Mouse (Mus musculus) hindbrain, postnatal 0 days (tissue): Measurements from ENCODE around the gene Col24a1. TPM values are rescaled to one million over a fixed set of nuclear protein-coding genes. Genes with fewer than 3 reads are reported as not detected.

Experiments used
- ATAC-seq: fragments of 200-750 bp; cut with Nextera tagmentation; 2 replicates; pipeline ENCODE4 v1.8.0; 2017; ENCODE audit warnings: mild to moderate bottlenecking, moderate TSS enrichment, moderate library complexity
- DNase-seq: peaks from one replicate; pipeline ENCODE4 v3.0.0-alpha.2; 2015; ENCODE audit warnings: low spot score
- H3K27ac ChIP-seq: fragments of 300-500 bp; sonication (generic); 2 replicates; pipeline ENCODE4 v1.5.1; 2014; ENCODE audit warnings: mild to moderate bottlenecking
- H3K27me3 ChIP-seq: fragments of 300-500 bp; sonication (generic); 2 replicates; pipeline ENCODE4 v1.6.1; 2014; ENCODE audit warnings: low read length, mixed read lengths; ENCODE audit not compliant: insufficient read depth
- H3K36me3 ChIP-seq: fragments of 300-500 bp; sonication (generic); 2 replicates; pipeline ENCODE4 v1.6.1; 2014; ENCODE audit warnings: low read length, mixed read lengths; ENCODE audit not compliant: insufficient read depth
- H3K4me1 ChIP-seq: fragments of 300-500 bp; sonication (generic); 2 replicates; pipeline ENCODE4 v1.6.1; 2014; ENCODE audit warnings: antibody characterized with exemption, low read length, mixed read lengths; ENCODE audit not compliant: insufficient read depth
- H3K4me2 ChIP-seq: fragments of 300-500 bp; sonication (generic); 2 replicates; pipeline ENCODE4 v1.6.1; 2014; ENCODE audit warnings: low read depth, mild to moderate bottlenecking, low read length, moderate library complexity, mixed read lengths
- H3K4me3 ChIP-seq: fragments of 300-500 bp; sonication (generic); 2 replicates; pipeline ENCODE4 v1.5.1; 2014; ENCODE audit warnings: low read length
- H3K9ac ChIP-seq: fragments of 300-500 bp; sonication (generic); replicated peaks from 2 replicates; pipeline ENCODE4 v1.6.1; 2014; ENCODE audit warnings: mild to moderate bottlenecking, low read length, moderate library complexity, mixed read lengths
- H3K9me3 ChIP-seq: fragments of 300-500 bp; sonication (generic); 2 replicates; pipeline ENCODE4 v1.6.1; 2016; ENCODE audit warnings: low read length, mixed read lengths
- CTCF ChIP-seq: IDR thresholded peaks from 2 replicates; pipeline ENCODE4 v1.5.1; 2016; ENCODE audit warnings: antibody characterized with exemption, control low read depth, low read depth
- WGBS: fragments of 180-500 bp; shearing (Covaris S2); extraction: QIAGEN DNeasy Blood & Tissue Kit; methylation state at CpG from one replicate; pipeline ENCODE4 v1.1.7; 2014; 5-methylcytosine and 5-hydroxymethylcytosine counted together
- polyA plus RNA-seq: library from polyadenylated mRNA; unstranded; fragments of >200 nt; fragmentation: Nextera tagmentation; extraction: Ambion mirVana; gene quantifications from 2 replicates; pipeline ENCODE4 v1.2.1, GENCODE M21; 2015
- total RNA-seq: library from RNA; depleted of rRNA; stranded (reverse); fragments of >200 nt; gene quantifications from 2 replicates; pipeline ENCODE4 v1.2.3, GENCODE M21; 2014

Col24a1 gene
- total and polyA plus RNA-seq, 2 experiments from 2014 or later = 1.0 to 1.4 TPM

GRCm38 (mm10) chr3:145268066-145268465 is 24.2 kb upstream of the Col24a1 start:
- ATAC-seq (no peak), DNase-seq (no peak)
- Histone ChIP-seq H3K9ac (no peak overlapping the region), H3K27me3 (no peaks in the 10 kb centered on the region), H3K4me1 (no peaks in the 10 kb centered on the region), H3K36me3 (no peaks in the 10 kb centered on the region), H3K27ac (no peak overlapping the region), H3K4me2 (no peak overlapping the region), H3K9me3 (no peaks in the 10 kb centered on the region), H3K4me3 (no peak overlapping the region)
- 88% methylated on average over 7 of the region's 7 CpGs for WGBS
- TF ChIP-seq CTCF = no peak

- Histone ChIP-seq H3K4me2 (no peak overlapping the region), H3K27me3 (no peaks in the 10 kb centered on the region), H3K4me3 (no peak overlapping the region), H3K27ac (no peak overlapping the region), H3K9ac (no peak overlapping the region), H3K36me3 (no peaks in the 10 kb centered on the region), H3K9me3 (no peaks in the 10 kb centered on the region), H3K4me1 (no peaks in the 10 kb centered on the region)
- ATAC-seq (no peak), DNase-seq (no peak)
- TF ChIP-seq CTCF = no peak
- WGBS = 88% methylated on average over 6 of the region's 6 CpGs
Measured at GRCm38 (mm10) chr3:145274191-145274590, 18.1 kb upstream of the Col24a1 start.

GRCm38 (mm10) chr3:145293207-145293606 is 935 bp downstream of the Col24a1 start:
- Histone ChIP-seq H3K36me3 (no peaks in the 10 kb centered on the region), H3K27ac (no peak overlapping the region), H3K4me1 (peaks cover 10% of the 10 kb centered on the region; the same call in 1 of the 2 replicates), H3K27me3 (peaks cover 5% of the 10 kb centered on the region; the same call in 1 of the 2 replicates), H3K9ac (0 out of 2 replicates have a peak overlapping the region, but pooled peaks have one; percentile 17), H3K9me3 (no peaks in the 10 kb centered on the region), H3K4me2 (peak overlapping the region; percentile 80), H3K4me3 (peak overlapping the region; percentile 36)
- 3% methylated on average over 9 of the region's 9 CpGs for WGBS
- DNase-seq = peak; percentile 25
- ATAC-seq = 0 out of 2 replicates have a peak, but pooled peaks have one; percentile 28
- TF ChIP-seq CTCF = no peak

- DNase-seq = no peak
- H3K4me2 ChIP-seq = peak overlapping the region; percentile 80
- no peak for TF ChIP-seq CTCF
- H3K4me3 ChIP-seq = peak overlapping the region; percentile 36
- H3K27me3 ChIP-seq = peaks cover 5% of the 10 kb centered on the region; the same call in 1 of the 2 replicates
- no peak for ATAC-seq
- H3K9ac ChIP-seq = 0 out of 2 replicates have a peak overlapping the region, but pooled peaks have one; percentile 17
- H3K9me3 ChIP-seq = no peaks in the 10 kb centered on the region
- 69% methylated on average over 12 of the region's 12 CpGs for WGBS
- no peaks in the 10 kb centered on the region for H3K36me3 ChIP-seq
- no peak overlapping the region for H3K27ac ChIP-seq
- peaks cover 10% of the 10 kb centered on the region; the same call in 1 of the 2 replicates for H3K4me1 ChIP-seq
Measured at GRCm38 (mm10) chr3:145293623-145294307, 1.5 kb downstream of the Col24a1 start.

- no peaks in the 10 kb centered on the region for H3K9me3 ChIP-seq
- DNase-seq (no peak), ATAC-seq (no peak)
- no peak overlapping the region for H3K9ac ChIP-seq
- H3K4me1 ChIP-seq = no peaks in the 10 kb centered on the region
- no peaks in the 10 kb centered on the region for H3K27me3 ChIP-seq
- WGBS = 70% methylated on average over 5 of the region's 5 CpGs
- no peak for TF ChIP-seq CTCF
- no peak overlapping the region for H3K27ac ChIP-seq
- H3K4me2 ChIP-seq = no peak overlapping the region
- no peak overlapping the region for H3K4me3 ChIP-seq
- H3K36me3 ChIP-seq = no peaks in the 10 kb centered on the region
Measured at GRCm38 (mm10) chr3:145299980-145300591, 7.8 kb downstream of the Col24a1 start.

- no peak overlapping the region for H3K9ac ChIP-seq
- WGBS = 86% methylated on average over 5 of the region's 5 CpGs
- no peak for TF ChIP-seq CTCF
- H3K4me3 ChIP-seq = no peak overlapping the region
- DNase-seq (no peak), ATAC-seq (no peak)
- no peak overlapping the region for H3K27ac ChIP-seq
- no peaks in the 10 kb centered on the region for H3K9me3 ChIP-seq
- H3K27me3 ChIP-seq = no peaks in the 10 kb centered on the region
- H3K36me3 ChIP-seq = no peaks in the 10 kb centered on the region
- H3K4me1 ChIP-seq = no peaks in the 10 kb centered on the region
- no peak overlapping the region for H3K4me2 ChIP-seq
Measured at GRCm38 (mm10) chr3:145305311-145305710, 13.0 kb downstream of the Col24a1 start.

- DNase-seq = no peak
- Histone ChIP-seq H3K36me3 (no peaks in the 10 kb centered on the region), H3K27me3 (no peaks in the 10 kb centered on the region), H3K4me3 (no peak overlapping the region), H3K4me1 (no peaks in the 10 kb centered on the region), H3K9ac (no peak overlapping the region), H3K27ac (no peak overlapping the region), H3K9me3 (no peaks in the 10 kb centered on the region), H3K4me2 (no peak overlapping the region)
- no peak for TF ChIP-seq CTCF
- no peak for ATAC-seq
- 88% methylated on average over 3 of the region's 3 CpGs for WGBS
Measured at GRCm38 (mm10) chr3:145307209-145307608, 14.9 kb downstream of the Col24a1 start.
